Mouse (Mus musculus): ENCODE data around the gene Crocc2. TPM values are rescaled to one million over a fixed set of nuclear protein-coding genes. Genes with fewer than 3 reads are reported as not detected.

The Crocc2 gene
- polyA plus RNA-seq, 1 experiment from 2014 or later, result 0.15 TPM

GRCm38 (mm10) chr1:93216839-93217497 is 48.4 kb downstream of the Crocc2 start:
- Histone ChIP-seq H3K4me3 (ENCODE audit: low read depth, low read length) (no peak overlapping the region), H3K36me3 (ENCODE audit: control insufficient read depth, insufficient read depth, low read length) (no peaks in the 10 kb centered on the region), H3K9me3 (ENCODE audit: control insufficient read depth, low read length) (no peaks in the 10 kb centered on the region), H3K4me1 (ENCODE audit: control insufficient read depth, insufficient read depth, low read length) (peaks cover 9% of the 10 kb centered on the region; the same call in 1 of the 2 replicates), H3K27ac (ENCODE audit: low read depth, low read length) (no peak overlapping the region), H3K27me3 (ENCODE audit: control insufficient read depth, insufficient read depth, low read length) (no peaks in the 10 kb centered on the region), H3K9ac (ENCODE audit: low read length) (no peak overlapping the region), H3K4me2 (ENCODE audit: low read depth) (no peak overlapping the region)
- ATAC-seq (ENCODE audit: insufficient read depth, low FRiP score, low TSS enrichment) (no peak), DNase-seq (ENCODE audit: low spot score) (no peak)
- 53% methylated on average over 9 of the region's 9 CpGs for WGBS

GRCm38 (mm10) chr1:93217530-93217929 is 49.0 kb downstream of the Crocc2 start:
- H3K9me3 ChIP-seq (ENCODE audit: control insufficient read depth, low read length), result no peaks in the 10 kb centered on the region
- H3K36me3 ChIP-seq (ENCODE audit: control insufficient read depth, insufficient read depth, low read length), result no peaks in the 10 kb centered on the region
- WGBS, result 47% methylated on average over 7 of the region's 7 CpGs
- DNase-seq (ENCODE audit: low spot score) (no peak), ATAC-seq (ENCODE audit: insufficient read depth, low FRiP score, low TSS enrichment) (no peak)
- H3K9ac ChIP-seq (ENCODE audit: low read length), result no peak overlapping the region
- H3K27me3 ChIP-seq (ENCODE audit: control insufficient read depth, insufficient read depth, low read length), result no peaks in the 10 kb centered on the region
- H3K4me2 ChIP-seq (ENCODE audit: low read depth), result no peak overlapping the region
- no peak overlapping the region for H3K4me3 ChIP-seq (ENCODE audit: low read depth, low read length)
- peaks cover 9% of the 10 kb centered on the region; the same call in 1 of the 2 replicates for H3K4me1 ChIP-seq (ENCODE audit: control insufficient read depth, insufficient read depth, low read length)
- no peak overlapping the region for H3K27ac ChIP-seq (ENCODE audit: low read depth, low read length)

GRCm38 (mm10) chr1:93220776-93221175 is 52.3 kb downstream of the Crocc2 start:
- 70% methylated on average over 7 of the region's 7 CpGs for WGBS
- Histone ChIP-seq H3K36me3 (ENCODE audit: control insufficient read depth, insufficient read depth, low read length) (no peaks in the 10 kb centered on the region), H3K27ac (ENCODE audit: low read depth, low read length) (no peak overlapping the region), H3K4me3 (ENCODE audit: low read depth, low read length) (no peak overlapping the region), H3K9ac (ENCODE audit: low read length) (no peak overlapping the region), H3K9me3 (ENCODE audit: control insufficient read depth, low read length) (no peaks in the 10 kb centered on the region), H3K27me3 (ENCODE audit: control insufficient read depth, insufficient read depth, low read length) (no peaks in the 10 kb centered on the region), H3K4me1 (ENCODE audit: control insufficient read depth, insufficient read depth, low read length) (no peaks in the 10 kb centered on the region), H3K4me2 (ENCODE audit: low read depth) (no peak overlapping the region)
- ATAC-seq (ENCODE audit: insufficient read depth, low FRiP score, low TSS enrichment), result no peak
- DNase-seq (ENCODE audit: low spot score), result no peak

DNA sequence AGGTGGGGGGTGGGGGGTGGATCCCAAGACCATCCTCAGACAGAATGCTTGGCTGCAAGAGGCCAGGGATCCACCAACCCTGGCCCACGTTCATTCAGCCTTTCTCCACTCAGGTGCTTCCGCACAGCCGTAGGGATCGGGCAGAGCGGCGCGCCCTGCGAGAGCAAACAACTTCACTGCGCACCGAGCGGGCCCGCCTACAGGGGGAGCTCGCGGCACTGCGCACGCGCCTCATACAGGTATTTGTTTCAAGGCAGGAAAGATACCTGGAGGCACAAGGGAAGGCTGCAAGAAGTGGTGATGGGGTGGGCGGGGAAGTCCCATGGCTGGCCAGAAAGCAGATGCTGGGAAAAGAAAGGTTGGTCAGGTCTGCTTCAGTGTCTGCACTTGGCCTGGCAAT is 55.4 kb downstream of the Crocc2 start:
- WGBS, result 6% methylated on average over 18 of the region's 18 CpGs
- Histone ChIP-seq H3K4me1 (ENCODE audit: control insufficient read depth, insufficient read depth, low read length) (no peaks in the 10 kb centered on the region), H3K27me3 (ENCODE audit: control insufficient read depth, insufficient read depth, low read length) (no peaks in the 10 kb centered on the region), H3K27ac (ENCODE audit: low read depth, low read length) (no peak overlapping the region), H3K36me3 (ENCODE audit: control insufficient read depth, insufficient read depth, low read length) (no peaks in the 10 kb centered on the region), H3K4me3 (ENCODE audit: low read depth, low read length) (no peak overlapping the region), H3K9ac (ENCODE audit: low read length) (no peak overlapping the region), H3K4me2 (ENCODE audit: low read depth) (no peak overlapping the region), H3K9me3 (ENCODE audit: control insufficient read depth, low read length) (no peaks in the 10 kb centered on the region)
- peak; percentile 49 for DNase-seq (ENCODE audit: low spot score)
- no peak for ATAC-seq (ENCODE audit: insufficient read depth, low FRiP score, low TSS enrichment)

DNA sequence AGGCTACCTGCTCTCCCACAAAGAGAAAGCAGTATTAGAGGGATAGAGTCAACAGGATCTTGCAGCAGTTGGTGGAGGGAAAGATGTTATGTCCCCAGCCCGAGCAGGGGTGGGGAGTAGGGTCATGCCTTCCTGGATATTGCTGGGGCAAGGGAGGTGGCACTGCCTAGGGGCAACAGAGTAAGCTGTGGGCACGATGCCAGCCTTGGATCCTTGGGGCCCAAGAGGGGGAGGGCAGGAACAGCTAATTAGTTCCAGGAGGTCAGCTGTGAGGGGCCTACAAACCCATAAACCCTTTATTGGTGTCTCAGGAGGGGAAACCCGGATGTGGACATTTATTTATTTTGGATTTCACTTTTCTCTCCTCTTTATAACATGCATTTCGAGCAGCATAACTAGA is 56.7 kb downstream of the Crocc2 start:
- Histone ChIP-seq H3K27ac (ENCODE audit: low read depth, low read length) (no peak overlapping the region), H3K4me1 (ENCODE audit: control insufficient read depth, insufficient read depth, low read length) (no peaks in the 10 kb centered on the region), H3K9me3 (ENCODE audit: control insufficient read depth, low read length) (no peaks in the 10 kb centered on the region), H3K36me3 (ENCODE audit: control insufficient read depth, insufficient read depth, low read length) (no peaks in the 10 kb centered on the region), H3K4me2 (ENCODE audit: low read depth) (no peak overlapping the region), H3K27me3 (ENCODE audit: control insufficient read depth, insufficient read depth, low read length) (no peaks in the 10 kb centered on the region), H3K9ac (ENCODE audit: low read length) (no peak overlapping the region), H3K4me3 (ENCODE audit: low read depth, low read length) (no peak overlapping the region)
- ATAC-seq (ENCODE audit: insufficient read depth, low FRiP score, low TSS enrichment) (no peak), DNase-seq (ENCODE audit: low spot score) (no peak)
- WGBS, result 49% methylated on average over 4 of the region's 4 CpGs

DNA sequence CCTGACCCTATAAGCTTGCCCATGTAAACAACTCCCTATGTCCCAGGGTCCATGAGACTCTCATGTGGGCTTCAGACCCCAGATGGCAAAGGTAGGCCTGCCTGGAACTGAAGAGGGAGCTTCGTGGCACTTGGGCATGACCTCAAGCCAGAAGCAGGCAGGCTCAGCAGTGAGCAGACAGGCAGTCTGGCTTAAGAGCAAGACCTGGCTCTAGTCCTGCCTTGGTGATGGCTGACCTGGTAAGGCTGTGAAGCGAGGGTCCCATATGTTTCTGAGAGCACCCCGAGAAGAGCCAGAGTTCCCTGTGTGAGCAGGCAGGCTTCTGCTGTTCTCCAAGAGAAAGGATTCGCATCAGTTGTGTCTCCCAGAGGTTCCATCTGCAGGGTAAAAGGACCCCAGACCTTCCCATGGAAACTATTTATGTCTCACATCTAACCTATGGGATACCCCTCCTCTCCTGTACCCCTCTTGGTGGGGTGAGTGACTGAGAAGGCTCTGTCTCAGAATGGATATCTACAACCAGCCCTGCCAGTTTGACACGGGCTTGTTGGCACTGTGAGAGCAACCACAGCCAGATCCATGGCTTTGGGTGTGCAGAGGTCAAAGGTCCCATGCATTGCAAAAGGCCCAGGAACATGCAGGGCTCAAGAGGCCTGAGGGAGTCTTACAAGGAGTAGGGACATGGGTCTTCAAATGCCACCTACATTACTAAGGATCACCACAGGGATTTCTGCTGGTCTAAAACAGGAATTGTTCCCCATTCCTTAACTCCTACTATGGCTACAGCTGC is 57.4 kb downstream of the Crocc2 start:
- 81% methylated on average over 5 of the region's 5 CpGs for WGBS
- Histone ChIP-seq H3K4me3 (ENCODE audit: low read depth, low read length) (no peak overlapping the region), H3K9ac (ENCODE audit: low read length) (no peak overlapping the region), H3K4me1 (ENCODE audit: control insufficient read depth, insufficient read depth, low read length) (no peaks in the 10 kb centered on the region), H3K4me2 (ENCODE audit: low read depth) (no peak overlapping the region), H3K36me3 (ENCODE audit: control insufficient read depth, insufficient read depth, low read length) (no peaks in the 10 kb centered on the region), H3K27ac (ENCODE audit: low read depth, low read length) (no peak overlapping the region), H3K27me3 (ENCODE audit: control insufficient read depth, insufficient read depth, low read length) (no peaks in the 10 kb centered on the region), H3K9me3 (ENCODE audit: control insufficient read depth, low read length) (no peaks in the 10 kb centered on the region)
- ATAC-seq (ENCODE audit: insufficient read depth, low FRiP score, low TSS enrichment) (no peak), DNase-seq (ENCODE audit: low spot score) (no peak)

DNA sequence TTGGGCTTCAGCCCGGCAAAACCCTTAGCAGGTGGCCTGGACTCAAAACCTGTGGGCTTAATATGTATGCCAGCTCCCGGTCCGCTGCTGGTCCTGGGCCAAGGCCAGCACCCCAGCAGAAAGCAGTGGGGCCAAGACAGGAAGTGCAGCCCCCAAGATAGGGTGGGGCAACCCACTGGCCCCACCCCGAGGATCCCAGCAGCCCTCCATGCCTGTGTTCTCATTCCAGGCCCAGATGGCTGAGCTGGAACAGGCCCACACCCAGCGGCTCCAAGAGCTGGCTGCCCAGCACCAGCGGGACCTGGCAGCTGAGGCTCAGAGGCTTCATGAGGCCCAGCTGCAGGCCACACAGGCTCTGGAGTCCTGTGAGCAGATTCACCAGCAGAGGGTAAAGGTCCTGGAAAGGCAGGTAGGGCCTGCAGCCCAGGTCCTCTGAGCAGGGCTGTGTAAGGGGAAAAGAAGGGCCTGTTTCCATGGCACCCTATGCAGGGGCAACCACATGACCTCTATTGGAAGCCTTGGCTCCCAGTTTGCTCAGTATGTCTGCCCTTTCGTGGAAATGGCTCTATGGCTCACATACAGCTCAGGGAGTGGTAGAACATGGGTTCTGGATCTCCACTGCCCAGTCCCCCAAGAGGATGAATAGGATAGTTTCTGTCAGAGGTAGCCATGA is 58.9 kb downstream of the Crocc2 start:
- no peaks in the 10 kb centered on the region for H3K9me3 ChIP-seq (ENCODE audit: control insufficient read depth, low read length)
- WGBS, result 70% methylated on average over 7 of the region's 7 CpGs
- H3K4me3 ChIP-seq (ENCODE audit: low read depth, low read length), result no peak overlapping the region
- H3K27me3 ChIP-seq (ENCODE audit: control insufficient read depth, insufficient read depth, low read length), result no peaks in the 10 kb centered on the region
- H3K4me1 ChIP-seq (ENCODE audit: control insufficient read depth, insufficient read depth, low read length), result no peaks in the 10 kb centered on the region
- H3K4me2 ChIP-seq (ENCODE audit: low read depth), result no peak overlapping the region
- 0 out of 2 replicates have a peak overlapping the region, but pooled peaks have one; percentile 29 for H3K9ac ChIP-seq (ENCODE audit: low read length)
- DNase-seq (ENCODE audit: low spot score), result no peak
- no peak overlapping the region for H3K27ac ChIP-seq (ENCODE audit: low read depth, low read length)
- ATAC-seq (ENCODE audit: insufficient read depth, low FRiP score, low TSS enrichment), result no peak
- H3K36me3 ChIP-seq (ENCODE audit: control insufficient read depth, insufficient read depth, low read length), result no peaks in the 10 kb centered on the region

GRCm38 (mm10) chr1:93227976-93228365 is 59.4 kb downstream of the Crocc2 start:
- Histone ChIP-seq H3K4me1 (ENCODE audit: control insufficient read depth, insufficient read depth, low read length) (no peaks in the 10 kb centered on the region), H3K4me2 (ENCODE audit: low read depth) (no peak overlapping the region), H3K4me3 (ENCODE audit: low read depth, low read length) (no peak overlapping the region), H3K36me3 (ENCODE audit: control insufficient read depth, insufficient read depth, low read length) (no peaks in the 10 kb centered on the region), H3K9me3 (ENCODE audit: control insufficient read depth, low read length) (no peaks in the 10 kb centered on the region), H3K27me3 (ENCODE audit: control insufficient read depth, insufficient read depth, low read length) (no peaks in the 10 kb centered on the region), H3K27ac (ENCODE audit: low read depth, low read length) (no peak overlapping the region), H3K9ac (ENCODE audit: low read length) (no peak overlapping the region)
- 96% methylated on average over 7 of the region's 7 CpGs for WGBS
- ATAC-seq (ENCODE audit: insufficient read depth, low FRiP score, low TSS enrichment), result no peak
- no peak for DNase-seq (ENCODE audit: low spot score)
